Mouse (Mus musculus): Measurements from ENCODE around the gene Atg9b.

The Atg9b gene

DNA sequence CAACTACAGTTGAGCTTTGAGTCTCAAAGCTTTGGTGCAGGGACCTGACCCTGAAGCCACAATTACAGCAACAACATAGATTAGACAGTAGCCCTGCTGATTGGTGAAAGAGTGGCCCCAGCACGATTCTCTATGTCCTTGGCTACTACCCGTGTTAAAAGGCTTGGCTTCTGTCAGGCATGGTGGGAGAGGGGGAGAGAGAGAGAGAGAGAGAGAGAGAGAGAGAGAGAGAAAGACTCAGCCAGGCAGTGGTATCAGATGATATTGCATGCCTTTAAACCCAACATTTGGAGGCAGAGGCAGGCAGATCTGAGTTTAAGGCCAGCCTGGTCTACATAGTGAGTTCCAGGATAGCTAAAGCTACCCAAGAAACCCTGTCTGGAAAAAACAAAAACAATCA lies 10.0 kb downstream of the Atg9b start:
- no peak for DNase-seq (ENCODE audit: low read depth, low spot score)

DNA sequence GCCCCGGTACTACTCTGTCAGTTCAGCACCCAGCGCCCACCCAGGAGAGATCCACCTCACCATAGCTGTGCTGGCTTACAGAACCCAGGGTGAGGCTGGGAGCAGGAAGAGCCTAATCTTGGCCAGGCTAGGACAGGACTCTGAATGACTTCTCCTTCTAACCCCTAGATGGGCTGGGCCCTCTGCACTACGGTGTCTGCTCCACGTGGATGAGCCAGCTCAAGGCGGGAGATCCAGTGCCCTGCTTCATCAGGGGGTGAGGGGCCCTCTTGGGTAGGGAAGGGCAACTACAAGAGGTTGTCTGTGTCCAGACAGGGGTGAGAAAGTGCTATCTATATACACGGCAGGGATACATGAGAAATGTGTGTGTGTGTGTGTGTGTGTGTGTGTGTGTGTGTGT lies 10.5 kb downstream of the Atg9b start:
- no peak for DNase-seq (ENCODE audit: low read depth, low spot score)

- no peak for DNase-seq (ENCODE audit: low read depth, low spot score)
Observed at GRCm38 (mm10) chr5:24380499-24380898, 11.4 kb downstream of the Atg9b start.

GRCm38 (mm10) chr5:24379501-24379900 lies 12.4 kb downstream of the Atg9b start:
- DNase-seq (ENCODE audit: low read depth, low spot score) = no peak

GRCm38 (mm10) chr5:24378700-24379099 lies 13.2 kb downstream of the Atg9b start:
- DNase-seq (ENCODE audit: low read depth, low spot score) = no peak

DNA sequence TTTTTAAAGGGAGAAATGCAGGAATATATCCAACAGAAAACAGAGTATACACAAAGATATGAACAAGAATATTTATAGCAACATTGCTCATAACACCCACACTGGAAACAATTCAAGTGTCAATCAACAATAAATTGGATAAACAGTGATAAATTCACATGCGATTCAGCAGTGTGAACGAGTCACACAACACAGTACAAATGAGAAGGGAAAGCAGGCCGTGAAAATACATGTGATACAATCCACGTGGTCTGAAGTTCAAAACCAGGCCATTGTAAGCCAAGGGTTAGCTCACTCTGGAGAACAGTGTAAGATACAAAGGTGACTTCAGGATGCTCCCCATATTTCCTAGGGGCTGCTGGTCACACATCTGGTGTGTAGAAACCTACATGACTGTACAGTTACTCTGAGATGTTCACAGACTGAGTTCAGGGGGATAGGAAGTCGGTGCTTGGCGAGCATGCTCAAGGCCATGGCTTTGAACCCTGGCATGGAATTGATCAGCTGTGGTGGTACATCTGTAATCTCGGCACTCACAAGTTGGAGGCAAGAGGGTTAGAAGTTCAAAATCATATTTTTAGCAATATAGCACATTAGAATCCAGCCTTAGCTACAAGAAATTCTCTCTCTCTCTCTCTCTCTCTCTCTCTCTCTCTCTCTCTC lies 17.1 kb downstream of the Atg9b start:
- DNase-seq (ENCODE audit: low read depth, low spot score) = no peak

- no peak for DNase-seq (ENCODE audit: low read depth, low spot score)
Observed at GRCm38 (mm10) chr5:24374216-24374615, 17.7 kb downstream of the Atg9b start.

DNA sequence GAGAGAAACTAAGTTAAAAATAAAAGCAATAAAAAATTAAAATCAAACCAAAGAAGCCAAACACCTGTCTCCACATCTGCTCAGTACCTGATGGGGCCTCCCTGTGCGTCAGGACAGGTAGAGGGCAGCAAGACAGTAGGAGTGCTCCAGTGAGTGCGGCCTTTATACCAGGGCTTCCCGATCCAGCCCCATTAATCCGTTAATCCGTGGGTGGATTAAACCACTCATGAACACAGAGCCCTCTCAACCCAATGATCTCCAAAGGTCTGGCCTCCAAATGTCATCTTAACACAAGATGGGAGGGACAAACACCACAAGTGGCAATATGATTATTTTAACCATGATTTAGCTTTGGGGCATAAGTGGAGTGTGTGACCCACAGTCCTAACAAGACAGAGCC lies 18.1 kb downstream of the Atg9b start:
- no peak for DNase-seq (ENCODE audit: low read depth, low spot score)

- DNase-seq (ENCODE audit: low read depth, low spot score) = no peak
Observed at GRCm38 (mm10) chr5:24369767-24370166, 22.2 kb downstream of the Atg9b start.

GRCm38 (mm10) chr5:24366426-24366825 lies 25.5 kb downstream of the Atg9b start:
- no peak for DNase-seq (ENCODE audit: low read depth, low spot score)

GRCm38 (mm10) chr5:24365528-24365927 lies 26.4 kb downstream of the Atg9b start:
- no peak for DNase-seq (ENCODE audit: low read depth, low spot score)

GRCm38 (mm10) chr5:24364963-24365362 lies 27.0 kb downstream of the Atg9b start:
- DNase-seq (ENCODE audit: low read depth, low spot score) = no peak

- DNase-seq (ENCODE audit: low read depth, low spot score) = no peak
Observed at GRCm38 (mm10) chr5:24364508-24364907, 27.4 kb downstream of the Atg9b start, which contains the start of gene Nos3. Nos3 (plus strand) TSS chr5:24364810.

DNA sequence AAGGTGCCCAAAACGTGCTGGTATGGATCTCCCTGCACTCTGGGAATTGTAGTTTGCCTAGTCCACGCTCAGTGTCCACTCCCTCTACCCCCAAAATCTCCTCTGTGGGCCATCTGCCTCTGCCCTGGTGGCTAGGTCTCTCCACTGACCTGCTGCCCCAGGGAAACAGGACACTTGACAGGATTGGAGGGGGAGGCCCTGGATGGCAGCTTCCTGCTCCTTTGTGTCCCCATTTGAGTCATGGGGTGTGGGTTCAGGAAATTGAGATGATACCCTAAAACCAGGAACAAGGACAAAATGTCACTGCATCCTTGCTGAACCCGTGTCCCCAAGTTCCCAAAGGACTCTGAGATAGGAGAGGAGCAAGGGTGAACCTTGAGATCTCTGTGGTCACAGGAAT lies 27.9 kb downstream of the Atg9b start:
- no peak for DNase-seq (ENCODE audit: low read depth, low spot score)

DNA sequence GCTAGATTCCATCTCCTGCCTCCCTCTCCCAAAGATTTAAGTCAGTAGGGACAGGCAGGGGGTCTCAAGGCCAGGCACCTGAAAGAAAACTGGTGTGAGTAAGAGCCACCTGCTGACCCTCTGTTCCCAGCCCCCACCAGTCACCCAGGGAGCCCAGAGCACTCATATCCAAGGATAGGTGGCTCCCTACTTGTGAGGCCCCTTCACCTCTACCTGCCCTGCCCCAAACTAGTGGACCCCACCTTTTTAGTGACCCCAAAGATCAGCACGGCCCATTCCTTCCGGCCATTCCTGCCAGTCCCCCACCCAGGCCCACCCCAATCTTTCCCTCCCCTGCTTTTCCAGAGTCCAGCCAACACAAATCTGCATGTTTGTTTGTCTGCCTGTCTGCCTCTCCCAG lies 28.5 kb downstream of the Atg9b start:
- no peak for DNase-seq (ENCODE audit: low read depth, low spot score)

- peak; percentile 30 for DNase-seq (ENCODE audit: low read depth, low spot score)
Observed at GRCm38 (mm10) chr5:24360792-24361454, 31.0 kb downstream of the Atg9b start.

DNA sequence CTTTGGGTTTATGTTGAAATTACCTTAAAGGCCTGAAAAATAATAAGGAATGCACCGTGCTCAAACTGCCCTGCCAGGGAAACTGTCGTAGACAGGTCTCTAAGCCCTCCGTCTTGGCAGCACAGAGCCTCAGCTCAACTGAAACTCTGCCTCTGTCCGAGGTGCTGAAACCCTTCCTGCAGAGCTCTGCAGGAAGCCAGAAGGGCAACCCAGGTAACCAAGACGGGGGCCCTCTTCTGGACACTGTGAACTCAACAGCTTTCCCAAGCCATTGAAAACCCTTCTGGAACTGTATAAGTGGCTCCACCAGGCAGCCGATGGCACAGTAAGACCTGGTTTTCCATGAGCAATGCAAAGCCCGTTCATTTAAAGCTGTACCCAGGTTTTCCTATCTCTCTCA lies 34.5 kb downstream of the Atg9b start:
- no peak for DNase-seq (ENCODE audit: low read depth, low spot score)

DNA sequence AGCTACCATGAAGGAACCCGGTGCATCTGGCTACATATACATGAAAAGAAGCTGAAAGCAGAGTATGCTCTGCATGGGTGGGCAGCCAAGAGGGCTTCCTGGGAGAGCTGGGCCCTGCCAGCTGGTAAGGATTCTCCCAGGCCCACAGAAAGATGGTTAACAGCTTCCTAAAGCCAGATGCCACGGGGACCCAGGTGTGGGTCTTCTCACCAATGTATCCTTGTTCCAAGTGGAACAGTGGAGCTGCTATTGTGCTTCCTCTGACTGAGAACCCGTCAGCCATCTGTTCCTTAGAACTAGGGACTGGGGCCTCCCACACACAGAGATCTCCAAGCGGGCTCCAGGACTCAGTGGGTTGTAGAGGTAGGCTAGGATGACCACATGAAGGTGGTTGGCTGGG lies 35.2 kb downstream of the Atg9b start:
- no peak for DNase-seq (ENCODE audit: low read depth, low spot score)

- no peak for DNase-seq (ENCODE audit: low read depth, low spot score)
Observed at GRCm38 (mm10) chr5:24353327-24353726, 38.6 kb downstream of the Atg9b start.

DNA sequence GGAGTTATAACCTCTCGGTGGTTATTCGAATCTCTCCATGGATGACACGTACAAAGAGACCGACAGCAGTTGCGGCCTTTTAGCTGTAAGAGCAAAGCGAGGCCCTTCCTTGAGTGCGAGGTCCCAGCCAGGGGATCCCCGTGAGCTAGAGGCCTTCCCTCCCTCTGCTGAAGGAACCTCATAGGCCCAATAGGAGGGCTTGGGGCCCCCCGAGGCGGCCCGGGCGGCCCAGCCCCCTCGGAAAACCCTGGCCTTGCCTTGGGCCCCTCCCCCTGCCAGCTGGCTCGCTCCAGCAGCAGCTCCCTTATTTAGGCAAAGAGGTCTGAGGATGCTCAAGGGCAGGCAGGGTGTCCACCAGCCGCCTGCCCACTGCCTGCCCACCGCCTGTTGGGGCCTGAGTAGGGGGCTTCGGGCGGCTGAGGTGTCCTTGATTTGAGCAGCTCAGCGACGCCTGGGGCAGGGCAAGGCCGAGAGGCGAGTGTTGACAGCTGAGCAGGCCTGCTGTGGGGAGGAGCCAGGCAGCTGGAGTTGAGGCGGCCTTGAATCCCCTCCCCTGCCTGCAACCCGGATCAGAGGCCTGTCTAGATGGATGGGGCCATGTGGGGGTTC lies 39.6 kb downstream of the Atg9b start:
- no peak for DNase-seq (ENCODE audit: low read depth, low spot score)

DNA sequence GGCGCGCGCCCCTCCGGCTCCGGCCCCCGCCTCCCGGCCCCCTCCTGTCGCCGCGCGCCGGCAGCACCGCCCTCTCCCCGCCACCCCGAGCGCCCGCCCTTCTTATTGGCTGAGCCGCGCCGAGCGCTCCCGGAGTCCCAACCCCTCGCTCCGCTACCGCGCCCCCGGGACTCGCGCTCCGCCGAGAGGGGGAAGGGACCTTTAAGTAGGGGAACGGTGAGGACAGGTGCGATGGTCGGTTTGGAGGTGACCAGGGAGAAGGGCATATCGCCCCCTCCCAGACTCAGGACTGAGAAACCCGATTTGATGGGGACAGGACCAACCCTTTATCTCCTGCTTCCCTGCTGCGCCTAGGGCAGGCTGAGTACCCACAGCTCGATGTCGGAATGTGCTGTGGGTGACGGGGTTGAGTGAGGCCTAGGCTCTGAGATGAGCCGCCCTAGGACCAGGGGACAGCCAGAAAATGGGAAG lies 40.2 kb downstream of the Atg9b start:
- DNase-seq (ENCODE audit: low read depth, low spot score) = no peak

- DNase-seq (ENCODE audit: low read depth, low spot score) = no peak
Observed at GRCm38 (mm10) chr5:24351278-24351677, 40.7 kb downstream of the Atg9b start, which contains the start of gene Kcnh2. Kcnh2 (minus strand) TSS chr5:24351604.
